Mouse (Mus musculus) MEL (cell line): Measurements from ENCODE around the gene Rtca.

ENCODE experiments used
- CTCF ChIP-seq, 3 experiments: IDR thresholded peaks in 2 of 3; conservative IDR thresholded peaks in 1 of 3; 2 replicates each; pipeline ENCODE4 v1.5.1; 2011 to 2012; ENCODE audit warnings: low read length in 3 of 3, low read depth in 2 of 3, mild to moderate bottlenecking in 2 of 3, improper control_type of control experiment in 1 of 3, inconsistent platforms in 1 of 3, mixed read lengths in 1 of 3, moderate library complexity in 1 of 3; ENCODE audit not compliant: control insufficient read depth in 1 of 3, insufficient read depth in 1 of 3, poor library complexity in 1 of 3, severe bottlenecking in 1 of 3
- MAX ChIP-seq: IDR thresholded peaks from 2 replicates; pipeline ENCODE4 v1.6.1; 2011; ENCODE audit warnings: low read length, improper control_type of control experiment
- MYC ChIP-seq: IDR thresholded peaks from 2 replicates; pipeline ENCODE4 v1.6.1; 2011; ENCODE audit warnings: low read depth, mild to moderate bottlenecking, low read length, improper control_type of control experiment, moderate library complexity
- POLR2A ChIP-seq, 2 experiments: IDR thresholded peaks; 2 replicates each; pipeline ENCODE4 v1.6.1; 2011 to 2012; ENCODE audit warnings: low read length in 2 of 2, mild to moderate bottlenecking in 2 of 2, control low read depth in 1 of 2, improper control_type of control experiment in 1 of 2, low read depth in 1 of 2, moderate library complexity in 1 of 2; ENCODE audit not compliant: control insufficient read depth in 1 of 2, insufficient read depth in 1 of 2, poor library complexity in 1 of 2
- POLR2AphosphoS5 ChIP-seq: IDR thresholded peaks from 2 replicates; pipeline ENCODE4 v1.6.1; 2012; ENCODE audit warnings: low read depth, borderline replicate concordance, mild to moderate bottlenecking, inconsistent platforms, low read length, moderate library complexity, mixed read lengths
- RCOR1 ChIP-seq: IDR thresholded peaks from 2 replicates; pipeline ENCODE4 v1.6.1; 2012; ENCODE audit warnings: low read depth, mild to moderate bottlenecking, inconsistent platforms, low read length, improper control_type of control experiment
- TCF12 ChIP-seq: IDR thresholded peaks from 2 replicates; pipeline ENCODE4 v1.6.1; 2014; ENCODE audit warnings: low read depth, mild to moderate bottlenecking, inconsistent platforms, low read length, improper control_type of control experiment, moderate library complexity
- USF1 ChIP-seq: IDR thresholded peaks from 2 replicates; pipeline ENCODE4 v1.6.1; 2014; ENCODE audit warnings: low read depth, mild to moderate bottlenecking, inconsistent platforms, low read length, improper control_type of control experiment, moderate library complexity

- TF ChIP-seq CTCF (IDR thresholded peaks at IDR 0.05 in 2 of 3, conservative IDR thresholded peaks at IDR 0.05 in 1 of 3; ENCODE audit: control insufficient read depth in 1 of 3, insufficient read depth in 1 of 3, low read depth in 2 of 3, low read length in 3 of 3, poor library complexity in 1 of 3, severe bottlenecking in 1 of 3) (peak; percentile 77 to 96 (median 91)), USF1 (no peak), MAX (no peak), POLR2AphosphoS5 (no peak), POLR2A (IDR thresholded peaks at IDR 0.05; ENCODE audit: control insufficient read depth in 1 of 2, insufficient read depth in 1 of 2, low read depth in 1 of 2, low read length in 2 of 2, poor library complexity in 1 of 2) (peak; percentile 84 to 86), RCOR1 (0 out of 2 replicates have a peak, but pooled peaks have one; percentile 11), TCF12 (peak; percentile 40; the same call in 1 of the 2 replicates), MYC (peak; percentile 37; the same call in 1 of the 2 replicates)
These were observed at the start of gene Rtca for GRCm38 (mm10) chr3:116507772-116508351.
